Mouse (Mus musculus): Measurements from ENCODE around the gene Hapln1. TPM values are rescaled to one million over a fixed set of nuclear protein-coding genes. Genes with fewer than 3 reads are reported as not detected.

Hapln1 gene
- polyA plus RNA-seq (2012) = not detected in 2 replicates

GRCm38 (mm10) chr13:89539205-89539886 is at the start of gene Hapln1:
Gene Hapln1 (plus strand): TSS chr13:89539796.
- Histone ChIP-seq H3K36me3 (ENCODE audit: control insufficient read depth) (no peaks in the 10 kb centered on the region), H3K9me3 (ENCODE audit: control insufficient read depth, low read length) (no peaks in the 10 kb centered on the region), H3K4me1 (ENCODE audit: control insufficient read depth) (no peaks in the 10 kb centered on the region; the same call in 1 of the 2 replicates), H3K27me3 (ENCODE audit: control insufficient read depth) (peaks cover 16% of the 10 kb centered on the region), H3K4me3 (replicated peaks) (peak within 1 kb of the TSS; percentile 4)
- TF ChIP-seq TAL1 (IDR thresholded peaks at IDR 0.05; ENCODE audit: low read length) = no peak
- no peak for TF ChIP-seq GATA1 (IDR thresholded peaks at IDR 0.05; ENCODE audit: low read length)

DNA sequence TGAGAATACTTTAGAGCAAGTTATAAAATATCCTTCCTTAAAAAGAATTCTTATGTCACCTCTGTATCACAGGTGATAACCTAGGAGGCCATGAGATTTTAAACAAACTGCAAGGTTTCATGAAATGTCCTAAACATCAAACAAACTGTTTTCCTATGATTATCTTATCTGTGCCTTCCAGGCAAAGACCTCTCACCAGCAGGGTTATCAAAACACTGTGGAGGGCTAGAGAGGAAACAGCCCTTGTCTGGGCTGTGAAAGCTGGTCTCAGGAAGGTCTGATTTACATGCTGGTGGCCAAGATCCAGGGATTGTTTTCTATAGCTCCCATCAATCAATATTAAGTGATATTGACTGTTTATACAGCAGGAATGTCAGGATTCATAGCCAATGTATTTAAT is 46.4 kb upstream of the Hapln1 start:
- Histone ChIP-seq H3K27me3 (ENCODE audit: control insufficient read depth) (no peaks in the 10 kb centered on the region), H3K9me3 (ENCODE audit: control insufficient read depth, low read length) (no peaks in the 10 kb centered on the region), H3K4me1 (ENCODE audit: control insufficient read depth) (no peaks in the 10 kb centered on the region), H3K36me3 (ENCODE audit: control insufficient read depth) (no peaks in the 10 kb centered on the region), H3K4me3 (replicated peaks) (no peak overlapping the region)
- TF ChIP-seq GATA1 (IDR thresholded peaks at IDR 0.05; ENCODE audit: low read length) (no peak), TAL1 (IDR thresholded peaks at IDR 0.05; ENCODE audit: low read length) (no peak)

- Histone ChIP-seq H3K27me3 (ENCODE audit: control insufficient read depth) (no peaks in the 10 kb centered on the region), H3K4me3 (replicated peaks) (no peak overlapping the region), H3K4me1 (ENCODE audit: control insufficient read depth) (no peaks in the 10 kb centered on the region), H3K36me3 (ENCODE audit: control insufficient read depth) (no peaks in the 10 kb centered on the region), H3K9me3 (ENCODE audit: control insufficient read depth, low read length) (no peaks in the 10 kb centered on the region)
- TF ChIP-seq GATA1 (IDR thresholded peaks at IDR 0.05; ENCODE audit: low read length) (no peak), TAL1 (IDR thresholded peaks at IDR 0.05; ENCODE audit: low read length) (no peak)
Observed at GRCm38 (mm10) chr13:89493678-89494077, 45.9 kb upstream of the Hapln1 start.

DNA sequence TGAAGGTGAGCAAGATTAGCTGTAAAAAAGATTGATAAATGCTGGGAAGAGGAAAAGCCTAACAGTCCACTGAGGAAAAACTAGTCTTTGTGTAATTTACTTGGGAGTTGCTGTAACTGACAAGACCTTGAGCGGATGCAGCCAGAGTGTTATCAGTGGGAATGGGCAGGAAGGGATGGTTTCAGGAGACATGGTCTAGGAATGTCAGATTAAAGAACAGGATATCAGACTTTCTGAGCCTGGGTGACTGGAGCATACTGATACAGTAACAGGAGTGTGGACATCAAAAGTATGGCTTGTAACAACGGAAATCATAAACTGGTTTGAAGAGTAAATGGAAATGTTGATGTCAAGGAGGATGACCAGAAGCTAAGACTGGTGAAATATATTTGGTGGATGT is 43.0 kb upstream of the Hapln1 start:
- Histone ChIP-seq H3K4me3 (replicated peaks) (no peak overlapping the region), H3K27me3 (ENCODE audit: control insufficient read depth) (no peaks in the 10 kb centered on the region), H3K36me3 (ENCODE audit: control insufficient read depth) (no peaks in the 10 kb centered on the region), H3K4me1 (ENCODE audit: control insufficient read depth) (no peaks in the 10 kb centered on the region), H3K9me3 (ENCODE audit: control insufficient read depth, low read length) (no peaks in the 10 kb centered on the region)
- TF ChIP-seq TAL1 (IDR thresholded peaks at IDR 0.05; ENCODE audit: low read length) (no peak), GATA1 (IDR thresholded peaks at IDR 0.05; ENCODE audit: low read length) (no peak)

GRCm38 (mm10) chr13:89499419-89499818 is 40.2 kb upstream of the Hapln1 start:
- Histone ChIP-seq H3K36me3 (ENCODE audit: control insufficient read depth) (no peaks in the 10 kb centered on the region), H3K4me3 (replicated peaks) (no peak overlapping the region), H3K4me1 (ENCODE audit: control insufficient read depth) (no peaks in the 10 kb centered on the region), H3K9me3 (ENCODE audit: control insufficient read depth, low read length) (no peaks in the 10 kb centered on the region), H3K27me3 (ENCODE audit: control insufficient read depth) (no peaks in the 10 kb centered on the region)
- TF ChIP-seq TAL1 (IDR thresholded peaks at IDR 0.05; ENCODE audit: low read length) = no peak
- TF ChIP-seq GATA1 (IDR thresholded peaks at IDR 0.05; ENCODE audit: low read length) = no peak

DNA sequence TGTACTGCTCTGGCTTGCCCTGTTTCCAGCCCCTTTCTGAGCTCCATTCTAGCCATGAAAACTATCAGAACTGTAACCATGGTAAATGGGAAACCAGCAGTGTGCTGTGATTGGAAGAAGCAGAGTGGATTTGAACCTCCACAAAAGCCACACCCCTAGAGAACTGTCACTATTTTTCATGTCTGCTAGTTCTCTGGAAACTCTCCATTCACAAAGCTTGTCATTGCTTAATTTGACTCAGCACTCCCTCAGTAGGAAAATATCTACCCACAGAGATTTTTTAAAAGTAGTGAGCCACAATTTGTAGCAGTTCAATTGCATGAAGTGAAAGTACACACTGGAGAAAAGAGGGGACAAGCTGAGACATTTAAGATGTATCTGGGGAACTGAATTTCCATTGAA is 18.1 kb upstream of the Hapln1 start:
- no peaks in the 10 kb centered on the region for H3K4me1 ChIP-seq (ENCODE audit: control insufficient read depth)
- no peak for TF ChIP-seq GATA1 (IDR thresholded peaks at IDR 0.05; ENCODE audit: low read length)
- no peak for TF ChIP-seq TAL1 (IDR thresholded peaks at IDR 0.05; ENCODE audit: low read length)
- no peaks in the 10 kb centered on the region for H3K9me3 ChIP-seq (ENCODE audit: control insufficient read depth, low read length)
- no peak overlapping the region for H3K4me3 ChIP-seq (replicated peaks)
- H3K36me3 ChIP-seq (ENCODE audit: control insufficient read depth) = no peaks in the 10 kb centered on the region
- H3K27me3 ChIP-seq (ENCODE audit: control insufficient read depth) = no peaks in the 10 kb centered on the region

- no peak for TF ChIP-seq TAL1 (IDR thresholded peaks at IDR 0.05; ENCODE audit: low read length)
- no peak for TF ChIP-seq GATA1 (IDR thresholded peaks at IDR 0.05; ENCODE audit: low read length)
- Histone ChIP-seq H3K27me3 (ENCODE audit: control insufficient read depth) (no peaks in the 10 kb centered on the region), H3K36me3 (ENCODE audit: control insufficient read depth) (no peaks in the 10 kb centered on the region)
Observed at GRCm38 (mm10) chr13:89528716-89529115, 10.9 kb upstream of the Hapln1 start.

DNA sequence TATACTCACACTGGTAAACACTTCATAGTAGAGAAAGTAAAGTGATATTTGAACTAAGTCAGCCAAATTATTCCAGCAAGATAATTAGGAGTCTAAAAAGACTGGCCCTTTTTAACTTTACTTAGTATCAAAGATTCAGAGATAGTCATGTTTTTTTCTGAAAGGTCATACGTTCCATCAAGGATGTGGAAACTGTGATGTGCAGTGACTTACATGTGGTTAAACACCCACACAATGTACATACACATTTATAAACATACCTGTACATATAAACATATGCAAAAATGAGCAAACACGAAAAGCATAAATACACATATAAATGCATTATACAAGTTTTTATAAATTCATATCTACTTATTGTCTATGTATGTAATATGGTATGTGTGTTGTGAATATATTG is 9.2 kb upstream of the Hapln1 start:
- TF ChIP-seq TAL1 (IDR thresholded peaks at IDR 0.05; ENCODE audit: low read length) (no peak), GATA1 (IDR thresholded peaks at IDR 0.05; ENCODE audit: low read length) (no peak)
- no peaks in the 10 kb centered on the region for H3K27me3 ChIP-seq (ENCODE audit: control insufficient read depth)
- no peaks in the 10 kb centered on the region for H3K9me3 ChIP-seq (ENCODE audit: control insufficient read depth, low read length)
- no peaks in the 10 kb centered on the region for H3K36me3 ChIP-seq (ENCODE audit: control insufficient read depth)
- H3K4me3 ChIP-seq (replicated peaks) = no peak overlapping the region
- H3K4me1 ChIP-seq (ENCODE audit: control insufficient read depth) = no peaks in the 10 kb centered on the region

More at GRCm38 (mm10) chr13:89528716-89529115, 10.9 kb upstream of the Hapln1 start:
- H3K9me3 ChIP-seq (ENCODE audit: control insufficient read depth, low read length) = no peaks in the 10 kb centered on the region
- no peaks in the 10 kb centered on the region for H3K4me1 ChIP-seq (ENCODE audit: control insufficient read depth)
- no peak overlapping the region for H3K4me3 ChIP-seq (replicated peaks)

DNA sequence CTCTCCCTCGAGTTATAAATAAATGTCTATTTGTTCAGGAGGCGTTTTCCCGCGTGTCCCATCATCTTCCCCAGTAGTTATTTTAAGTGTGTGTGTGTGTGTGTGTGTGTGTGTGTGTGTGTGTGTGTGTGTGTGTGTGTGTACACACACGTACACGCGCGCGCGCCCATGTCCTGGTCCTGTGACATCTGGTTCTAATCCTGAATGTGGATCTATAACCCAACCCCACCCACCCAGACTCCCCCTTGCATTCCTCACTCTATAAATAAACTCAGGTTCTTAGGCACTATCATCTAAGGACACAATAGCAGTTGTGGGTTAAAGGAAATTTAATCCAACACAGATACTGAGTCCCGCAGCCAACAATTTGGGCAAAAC is 280 bp downstream of the Hapln1 start:
- Histone ChIP-seq H3K4me3 (replicated peaks) (no peak overlapping the region), H3K4me1 (ENCODE audit: control insufficient read depth) (no peaks in the 10 kb centered on the region; the same call in 1 of the 2 replicates), H3K36me3 (ENCODE audit: control insufficient read depth) (no peaks in the 10 kb centered on the region), H3K27me3 (ENCODE audit: control insufficient read depth) (peaks cover 16% of the 10 kb centered on the region), H3K9me3 (ENCODE audit: control insufficient read depth, low read length) (no peaks in the 10 kb centered on the region)
- no peak for TF ChIP-seq GATA1 (IDR thresholded peaks at IDR 0.05; ENCODE audit: low read length)
